Mouse (Mus musculus) urinary bladder, adult 2 months (tissue): ENCODE measurements at regions not wholly inside any gene's neighbourhood (a gene's known extent, or its start where the extent isn't known, plus 50 kb on each side); places are given as distances from the start of the nearest gene placed in this dataset.

Source experiments
- DNase-seq: peaks from one replicate; pipeline ENCODE4 v3.0.0; 2022; ENCODE audit warnings: low spot score

GRCm38 (mm10) chr11:19246390-19247114 is 227.8 kb upstream of the Meis1 start:
- no peak for DNase-seq

DNA sequence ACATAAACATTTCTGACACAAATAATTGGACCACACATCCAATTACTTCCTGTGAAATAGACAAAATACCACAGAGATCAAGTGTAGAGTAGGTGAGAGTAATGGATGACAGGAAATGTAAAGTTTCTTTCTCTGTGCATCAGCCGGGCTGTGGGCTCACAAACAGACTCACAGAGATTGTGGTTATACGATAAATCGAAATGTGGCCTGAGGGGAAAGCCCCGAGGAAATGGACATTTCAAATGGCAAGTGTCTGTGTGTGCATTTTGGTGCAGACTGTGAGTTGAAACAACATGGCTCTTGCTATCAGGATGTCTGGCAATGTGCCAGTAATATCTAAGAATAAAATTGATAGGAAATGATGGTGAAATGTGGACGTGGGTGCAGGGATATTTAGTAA is 234.8 kb upstream of the Meis1 start:
- DNase-seq = no peak

- no peak for DNase-seq
Measured at GRCm38 (mm10) chr11:19254183-19254582, 235.4 kb upstream of the Meis1 start.

GRCm38 (mm10) chr11:19257549-19257948 is 238.8 kb upstream of the Meis1 start:
- DNase-seq = no peak

DNA sequence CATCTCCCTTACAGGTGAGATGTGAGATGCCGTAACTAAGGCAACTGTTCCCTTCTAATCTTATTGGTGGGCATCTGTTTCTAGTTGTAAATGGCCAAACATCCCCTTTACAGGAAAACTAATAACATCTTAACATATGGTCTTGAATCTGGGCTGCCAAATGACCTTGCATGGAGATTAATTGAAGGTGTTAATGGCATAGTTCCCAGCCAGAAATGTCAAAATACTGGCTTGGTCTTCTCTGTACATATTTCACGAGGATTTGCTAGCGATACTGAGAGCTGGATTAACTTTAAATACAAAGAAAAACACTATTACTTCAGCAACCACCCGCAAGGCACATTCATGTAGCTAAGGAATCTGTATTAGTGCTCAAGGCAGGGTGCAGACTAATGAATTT is 244.0 kb upstream of the Meis1 start:
- no peak for DNase-seq

DNA sequence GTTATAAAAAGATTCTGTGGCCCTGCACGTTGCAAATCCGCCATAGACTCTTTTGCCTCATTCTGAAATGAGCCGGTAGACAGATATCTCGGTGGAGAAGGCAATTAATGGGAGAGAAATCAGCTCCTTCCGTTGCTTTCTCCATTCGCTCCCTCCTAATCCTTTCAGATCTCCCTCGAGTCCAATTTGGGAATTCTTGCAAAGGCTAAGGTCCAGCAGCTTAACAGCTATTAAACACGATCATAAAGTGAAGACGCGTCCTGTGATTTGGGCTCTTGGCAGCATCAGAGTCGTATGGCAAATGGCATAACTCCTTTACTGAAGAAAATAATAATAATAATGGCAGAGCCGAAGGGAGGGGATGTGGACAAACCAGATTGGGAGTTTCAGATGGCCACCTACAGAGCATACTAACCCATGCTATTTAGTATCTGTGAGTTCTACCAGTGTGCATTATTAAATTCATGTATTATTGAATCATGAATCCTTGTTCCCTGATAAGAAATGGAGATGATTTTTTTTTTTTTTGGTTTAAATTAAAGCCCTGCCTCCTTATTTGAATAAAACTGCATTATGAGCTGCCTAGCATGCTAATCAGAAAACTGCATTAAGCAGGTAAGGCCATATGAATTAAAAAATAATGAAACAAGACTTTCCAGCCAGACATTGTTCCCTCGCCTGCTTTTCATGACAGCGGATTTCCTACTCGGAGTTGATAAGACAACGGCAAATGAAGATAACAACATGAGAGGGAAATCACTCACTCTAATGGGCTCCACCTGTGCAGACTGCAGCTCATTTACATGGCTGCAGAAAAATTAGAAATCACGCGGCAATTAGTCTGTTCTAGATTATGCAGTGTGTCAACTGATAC is 246.2 kb upstream of the Meis1 start:
- DNase-seq = no peak

DNA sequence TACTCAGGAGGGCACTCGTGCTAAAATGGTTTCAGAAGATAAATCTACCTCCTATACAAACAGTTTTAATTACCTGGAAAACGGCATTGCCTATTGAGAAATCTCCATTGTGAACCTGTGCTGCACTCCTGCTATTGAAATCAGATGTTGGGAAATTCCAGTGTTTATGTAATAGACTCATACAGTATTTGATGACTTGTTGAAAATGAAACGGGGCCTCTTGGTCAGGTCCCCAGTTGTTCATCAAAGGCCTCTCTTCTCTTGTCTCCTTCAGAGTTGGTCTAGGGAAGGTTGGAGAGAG is 246.8 kb upstream of the Meis1 start:
- DNase-seq = no peak

DNA sequence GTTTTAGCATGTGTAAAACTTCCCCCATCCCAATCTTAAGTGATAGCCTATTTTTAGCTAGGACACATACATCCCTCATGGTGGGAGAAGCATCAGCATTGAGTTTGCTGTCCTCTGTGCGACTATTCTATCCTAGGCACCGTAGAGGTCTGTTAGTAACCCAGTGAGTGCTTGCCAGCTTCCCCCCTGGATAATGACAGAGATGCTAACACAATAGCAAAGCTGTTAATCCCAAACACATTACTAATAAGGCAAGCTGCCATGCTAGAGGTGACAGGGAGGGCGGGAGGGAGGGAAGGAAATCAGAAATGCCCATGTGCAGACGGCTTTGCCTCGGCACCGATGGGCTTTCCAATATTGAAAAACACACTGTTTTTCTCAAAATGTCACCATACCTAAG is 272.2 kb upstream of the Meis1 start:
- no peak for DNase-seq

- DNase-seq = no peak
Measured at GRCm38 (mm10) chr11:19299411-19299810, 280.6 kb upstream of the Meis1 start.

DNA sequence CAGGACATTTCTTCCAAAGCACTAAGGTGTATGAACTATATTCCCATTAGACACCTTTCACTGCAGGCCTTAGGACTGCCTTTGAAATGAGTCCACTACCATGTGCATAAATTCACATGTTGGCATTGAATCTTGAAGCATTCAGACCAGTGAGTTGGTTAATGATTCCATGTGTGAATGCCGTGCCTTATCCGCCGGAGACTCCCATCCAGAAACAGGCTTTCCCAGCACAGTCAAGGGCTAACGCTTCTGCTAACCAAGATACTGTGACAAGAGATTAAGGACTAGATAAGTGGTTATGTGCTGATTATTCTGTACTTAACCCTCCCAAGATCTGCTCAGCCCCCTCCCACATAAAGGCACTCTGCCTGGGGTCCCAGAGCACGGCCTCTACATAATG is 287.9 kb upstream of the Meis1 start:
- no peak for DNase-seq

- DNase-seq = no peak
Measured at GRCm38 (mm10) chr11:19330685-19331239, 312.0 kb upstream of the Meis1 start.

- DNase-seq = no peak
Measured at GRCm38 (mm10) chr11:19332274-19332673, 313.5 kb upstream of the Meis1 start.

- no peak for DNase-seq
Measured at GRCm38 (mm10) chr11:19332727-19333126, 313.9 kb upstream of the Meis1 start.

DNA sequence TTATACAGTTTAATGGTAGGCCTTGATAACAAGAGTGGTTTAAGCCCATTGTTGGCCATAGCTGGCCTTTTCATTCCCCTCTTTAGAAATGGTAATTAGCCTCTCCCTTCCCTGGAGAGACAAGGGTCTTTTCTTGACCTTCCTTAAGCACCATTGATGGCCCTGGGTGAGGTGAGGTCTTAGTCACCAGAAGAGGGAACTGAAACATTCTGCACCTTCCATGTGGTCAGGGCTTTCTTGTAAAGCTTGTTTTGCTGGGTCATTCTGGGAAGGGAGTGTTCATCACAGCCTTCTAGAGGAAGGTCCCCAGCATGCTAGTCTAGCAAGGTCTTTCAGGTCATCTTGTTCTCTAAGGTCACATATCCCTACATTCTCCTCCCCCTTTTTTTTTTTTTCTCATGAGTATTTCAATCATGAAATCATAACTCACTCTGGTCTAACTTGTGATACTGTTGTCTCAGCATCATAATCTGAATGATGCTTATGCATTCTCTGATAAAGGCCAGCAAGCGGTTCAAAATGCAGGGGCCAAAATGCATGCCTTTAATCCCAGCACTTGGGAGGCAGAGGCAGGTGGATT is 315.2 kb upstream of the Meis1 start:
- DNase-seq = no peak

DNA sequence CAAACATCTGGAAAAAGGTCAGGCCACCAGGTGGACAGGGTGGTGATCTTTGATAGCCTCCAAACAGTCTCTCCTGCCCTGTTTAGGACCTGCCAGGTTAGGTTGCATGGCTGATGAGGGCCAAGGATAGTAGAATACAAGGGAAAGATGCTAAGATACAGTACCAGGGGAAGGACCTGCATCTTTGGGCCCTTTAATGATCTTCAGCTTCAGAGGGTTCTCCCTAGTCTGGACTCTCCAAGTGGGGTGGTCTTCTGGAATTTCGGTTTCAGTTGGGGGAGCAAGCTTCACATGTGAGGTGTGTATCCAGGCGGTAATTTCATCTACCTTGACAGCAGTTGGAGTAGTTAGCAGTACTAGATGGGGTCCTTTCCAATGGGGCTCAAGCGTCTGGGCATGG is 316.6 kb upstream of the Meis1 start:
- DNase-seq = no peak

GRCm38 (mm10) chr11:19339721-19340317 is 321.0 kb upstream of the Meis1 start:
- no peak for DNase-seq

- DNase-seq = no peak
Measured at GRCm38 (mm10) chr11:19340889-19341288, 322.1 kb upstream of the Meis1 start.

- no peak for DNase-seq
Measured at GRCm38 (mm10) chr11:19341379-19341778, 322.6 kb upstream of the Meis1 start.

DNA sequence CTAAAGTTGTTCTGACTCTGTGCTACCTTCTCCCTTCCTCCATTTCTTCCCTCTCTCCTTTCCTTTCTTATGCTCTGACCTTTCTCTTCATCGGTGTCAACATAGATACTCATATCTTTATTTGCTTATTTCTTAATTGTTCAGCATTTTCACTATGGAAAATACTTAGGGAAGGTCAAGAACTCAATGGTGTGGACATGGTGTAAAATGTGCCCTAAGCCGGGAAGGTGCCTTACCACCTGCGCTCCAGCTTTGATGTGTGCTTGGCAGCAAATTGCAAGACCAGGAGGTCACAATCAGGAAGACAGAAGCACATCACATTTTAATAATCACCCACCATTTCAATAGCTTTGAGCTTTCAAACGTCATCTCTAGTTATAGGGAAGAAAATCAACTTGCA is 324.0 kb upstream of the Meis1 start:
- no peak for DNase-seq

DNA sequence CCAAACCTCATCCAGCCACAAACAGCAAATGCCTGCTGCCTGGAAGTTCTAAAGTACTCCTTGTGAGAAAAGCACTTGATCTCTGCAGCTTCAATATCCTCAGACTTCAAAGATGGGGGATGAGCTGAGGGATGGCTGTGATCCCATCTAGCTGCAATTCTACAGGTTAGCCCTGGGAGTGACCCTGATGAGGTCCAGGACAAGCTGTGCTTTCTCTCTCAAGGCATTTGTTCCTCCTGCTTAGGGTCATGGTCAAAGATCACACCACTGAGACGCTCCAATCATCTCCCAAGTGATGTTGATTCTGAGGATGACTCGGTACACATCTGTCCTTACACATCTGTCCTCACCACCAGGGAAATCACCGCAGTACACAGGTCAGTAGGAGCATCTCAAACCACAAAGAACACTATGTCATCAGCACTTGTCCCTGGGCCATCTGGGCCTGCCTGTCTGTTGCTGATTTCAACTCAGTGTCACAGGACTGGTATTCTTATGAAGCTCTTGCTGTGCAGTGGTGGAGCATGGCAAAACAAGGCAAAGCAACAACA is 327.6 kb upstream of the Meis1 start:
- no peak for DNase-seq

DNA sequence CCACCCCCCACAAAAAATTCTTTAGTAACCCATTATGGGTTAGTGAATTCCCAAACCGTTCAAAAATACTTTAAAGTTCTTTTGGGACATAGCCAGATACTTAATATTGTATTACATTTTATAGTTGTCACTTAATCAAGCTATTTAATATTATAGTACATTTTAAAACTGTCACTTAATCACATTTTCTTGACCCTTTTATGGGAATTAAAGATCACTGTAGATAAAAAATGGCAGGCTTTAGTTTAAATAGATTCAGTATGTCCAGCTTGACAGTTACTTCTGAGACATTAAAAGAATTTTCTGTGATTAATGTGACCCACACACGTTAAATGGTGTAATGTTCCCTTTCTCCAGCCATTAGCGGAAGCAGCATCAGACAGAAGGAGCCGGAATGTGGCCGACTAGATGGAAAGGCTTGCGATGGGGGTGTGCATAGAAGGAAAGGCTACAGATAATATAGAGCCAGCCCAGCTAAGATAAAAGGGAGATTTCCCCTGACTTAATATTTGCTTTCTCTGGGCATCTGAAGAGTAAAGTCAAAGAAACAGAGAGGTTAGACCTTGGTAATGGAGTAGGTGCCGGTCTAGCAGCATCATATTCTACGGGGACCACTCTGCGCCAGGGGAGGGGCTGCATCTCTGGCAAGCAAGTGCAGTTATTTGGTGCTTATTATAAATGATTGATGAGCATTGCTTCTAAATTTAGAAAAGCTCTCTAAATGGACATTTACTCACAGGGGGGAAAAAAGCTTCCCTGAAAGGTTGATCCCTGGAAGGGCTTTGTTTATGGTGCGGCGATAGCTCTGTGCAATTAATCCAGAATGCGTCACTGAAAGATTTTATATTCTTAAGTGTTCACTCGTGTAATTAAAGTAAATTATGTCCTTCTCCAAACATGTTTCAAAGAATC is 331.8 kb upstream of the Meis1 start:
- no peak for DNase-seq
